Mouse (Mus musculus): ENCODE data around the gene Herc2. TPM values are rescaled to one million over a fixed set of nuclear protein-coding genes. Genes with fewer than 3 reads are reported as not detected.

Herc2 gene
- polyA plus RNA-seq, 1 experiment from 2014 or later = 15.9 TPM

DNA sequence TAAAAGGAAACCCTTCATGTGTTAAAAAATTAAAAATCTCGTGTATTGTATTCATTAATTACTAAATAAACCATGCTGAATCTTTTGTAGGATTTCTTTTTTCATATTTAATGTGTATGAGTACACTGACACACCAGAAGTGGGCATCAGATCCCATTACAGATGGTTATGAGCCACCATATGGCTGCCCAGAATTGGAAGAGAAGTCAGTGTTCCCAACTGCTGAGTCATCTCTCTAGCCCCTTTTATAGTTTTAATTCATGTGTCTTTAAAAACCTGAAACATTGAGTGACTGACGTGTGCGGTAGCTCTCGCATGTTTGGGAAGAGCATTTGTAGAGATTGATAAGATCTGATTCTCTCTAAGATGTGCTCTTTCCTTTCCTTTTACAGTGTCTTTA is 21.7 kb downstream of the Herc2 start:
- H3K9me3 ChIP-seq (replicated peaks) = no peaks in the 10 kb centered on the region
- no peaks in the 10 kb centered on the region for H3K4me1 ChIP-seq (replicated peaks)
- no peak overlapping the region for H3K27ac ChIP-seq
- H3K4me3 ChIP-seq = no peak overlapping the region
- ATAC-seq (replicated peaks; ENCODE audit: insufficient number of reproducible peaks, insufficient read depth, low FRiP score, low read depth) = no peak
- peaks cover 4% of the 10 kb centered on the region for H3K36me3 ChIP-seq
- H3K27me3 ChIP-seq = no peaks in the 10 kb centered on the region
- H3K9ac ChIP-seq = no peak overlapping the region
- 85% methylated on average over 4 of the region's 4 CpGs for WGBS
- no peak overlapping the region for H3K4me2 ChIP-seq

DNA sequence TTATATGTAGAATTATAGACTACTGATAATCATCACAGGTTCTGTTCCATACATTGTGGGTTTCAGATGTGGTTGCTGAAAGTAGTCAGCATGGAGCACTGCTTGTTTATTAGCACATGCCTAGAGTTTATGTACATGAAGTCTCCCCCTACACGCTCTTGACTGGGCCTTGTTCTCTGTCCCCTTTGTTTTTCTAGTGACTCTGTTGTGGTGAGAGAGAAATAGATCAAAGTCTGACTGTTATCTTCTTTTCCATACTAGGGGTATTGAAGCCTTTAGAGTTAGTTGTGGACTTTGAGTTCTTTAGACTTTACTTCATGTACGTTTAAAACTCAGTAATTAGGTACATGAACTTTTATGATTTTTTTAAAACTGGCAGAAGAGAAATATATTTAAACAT is 33.0 kb downstream of the Herc2 start:
- Histone ChIP-seq H3K9me3 (replicated peaks) (no peaks in the 10 kb centered on the region), H3K27ac (no peak overlapping the region), H3K27me3 (no peaks in the 10 kb centered on the region), H3K9ac (no peak overlapping the region), H3K4me2 (no peak overlapping the region), H3K4me3 (no peak overlapping the region), H3K4me1 (replicated peaks) (no peaks in the 10 kb centered on the region), H3K36me3 (peaks cover 15% of the 10 kb centered on the region; the same call in 1 of the 2 replicates)
- no peak for ATAC-seq (replicated peaks; ENCODE audit: insufficient number of reproducible peaks, insufficient read depth, low FRiP score, low read depth)
- WGBS = 81% methylated on average over 2 of the region's 2 CpGs

- H3K9ac ChIP-seq = no peak overlapping the region
- no peaks in the 10 kb centered on the region for H3K9me3 ChIP-seq (replicated peaks)
- H3K36me3 ChIP-seq = peaks cover 41% of the 10 kb centered on the region
- 0 out of 2 replicates have a peak, but pooled peaks cover 5% of the 10 kb centered on the region for H3K4me1 ChIP-seq (replicated peaks)
- no peak overlapping the region for H3K4me3 ChIP-seq
- no peak overlapping the region for H3K4me2 ChIP-seq
- ATAC-seq (replicated peaks; ENCODE audit: insufficient number of reproducible peaks, insufficient read depth, low FRiP score, low read depth) = no peak
- 80% methylated on average over 3 of the region's 3 CpGs for WGBS
- H3K27ac ChIP-seq = no peak overlapping the region
- H3K27me3 ChIP-seq = no peaks in the 10 kb centered on the region
Observed at GRCm38 (mm10) chr7:56089097-56089496, 39.1 kb downstream of the Herc2 start.

DNA sequence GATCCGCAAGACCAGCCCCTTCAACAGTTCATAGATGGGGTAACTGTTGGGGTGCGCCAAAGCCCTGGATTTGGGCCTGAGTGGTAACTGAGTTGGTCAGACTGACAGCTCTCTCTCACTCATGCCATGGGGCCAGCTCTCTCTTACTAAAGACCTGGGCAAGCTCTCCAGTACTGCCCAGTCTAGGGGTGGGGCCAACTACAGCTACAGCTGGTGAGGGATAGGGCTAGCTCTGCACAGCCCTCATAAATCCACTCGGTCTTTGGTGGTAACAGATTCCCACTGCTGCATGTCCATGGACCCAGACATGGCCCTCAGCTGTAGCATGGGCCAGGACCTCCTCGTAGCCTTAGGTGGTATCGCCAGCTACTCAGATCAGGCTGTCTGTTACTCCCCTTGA is 41.4 kb downstream of the Herc2 start:
- H3K4me3 ChIP-seq = no peak overlapping the region
- H3K4me2 ChIP-seq = no peak overlapping the region
- H3K27me3 ChIP-seq = no peaks in the 10 kb centered on the region
- H3K27ac ChIP-seq = no peak overlapping the region
- no peaks in the 10 kb centered on the region for H3K9me3 ChIP-seq (replicated peaks)
- no peak for ATAC-seq (replicated peaks; ENCODE audit: insufficient number of reproducible peaks, insufficient read depth, low FRiP score, low read depth)
- 93% methylated on average over 5 of the region's 5 CpGs for WGBS
- peaks cover 52% of the 10 kb centered on the region for H3K36me3 ChIP-seq
- H3K4me1 ChIP-seq (replicated peaks) = 0 out of 2 replicates have a peak, but pooled peaks cover 5% of the 10 kb centered on the region
- H3K9ac ChIP-seq = no peak overlapping the region

DNA sequence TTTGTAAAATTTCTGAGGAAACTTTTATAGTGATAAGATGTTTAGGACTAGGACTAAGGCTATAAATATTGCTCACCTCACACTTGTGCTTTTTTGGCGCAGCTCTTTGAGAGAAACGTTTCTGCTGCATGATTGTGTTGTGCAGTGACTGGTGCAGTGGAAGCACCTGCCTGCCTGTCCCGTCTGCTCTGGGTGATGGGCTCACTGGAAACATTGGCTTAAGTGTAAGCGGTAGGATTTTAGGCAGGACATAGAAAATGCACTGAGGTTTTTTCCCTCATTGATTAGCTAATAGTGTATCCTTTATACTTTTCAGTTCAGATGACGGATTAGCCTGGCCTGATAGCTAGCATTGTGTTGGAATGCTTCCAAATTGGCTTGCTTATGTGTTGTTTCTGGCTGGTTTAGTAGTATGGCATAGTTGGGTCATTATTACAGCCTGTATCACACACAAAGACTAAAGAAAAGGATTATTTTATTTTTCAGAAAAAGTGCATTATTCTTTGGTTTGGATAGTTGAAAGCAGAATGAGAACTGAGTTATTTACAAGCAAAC is 52.4 kb downstream of the Herc2 start:
- no peak overlapping the region for H3K4me3 ChIP-seq
- no peak for ATAC-seq (replicated peaks; ENCODE audit: insufficient number of reproducible peaks, insufficient read depth, low FRiP score, low read depth)
- 63% methylated on average over 5 of the region's 5 CpGs for WGBS
- H3K4me1 ChIP-seq (replicated peaks) = no peaks in the 10 kb centered on the region
- H3K27ac ChIP-seq = no peak overlapping the region
- no peaks in the 10 kb centered on the region for H3K27me3 ChIP-seq
- no peak overlapping the region for H3K4me2 ChIP-seq
- peaks cover 40% of the 10 kb centered on the region for H3K36me3 ChIP-seq
- no peaks in the 10 kb centered on the region for H3K9me3 ChIP-seq (replicated peaks)
- H3K9ac ChIP-seq = no peak overlapping the region

- no peak for ATAC-seq (replicated peaks; ENCODE audit: insufficient number of reproducible peaks, insufficient read depth, low FRiP score, low read depth)
- Histone ChIP-seq H3K36me3 (peaks cover 34% of the 10 kb centered on the region), H3K27ac (no peak overlapping the region), H3K4me3 (no peak overlapping the region), H3K4me2 (no peak overlapping the region), H3K9me3 (replicated peaks) (no peaks in the 10 kb centered on the region), H3K9ac (no peak overlapping the region), H3K27me3 (no peaks in the 10 kb centered on the region), H3K4me1 (replicated peaks) (no peaks in the 10 kb centered on the region)
- WGBS = 86% methylated on average over 6 of the region's 6 CpGs
Observed at GRCm38 (mm10) chr7:56112999-56113398, 63.0 kb downstream of the Herc2 start.

GRCm38 (mm10) chr7:56114148-56114547 is 64.2 kb downstream of the Herc2 start:
- Histone ChIP-seq H3K9ac (no peak overlapping the region), H3K4me3 (no peak overlapping the region), H3K4me1 (replicated peaks) (no peaks in the 10 kb centered on the region), H3K4me2 (no peak overlapping the region), H3K27ac (no peak overlapping the region), H3K36me3 (peaks cover 29% of the 10 kb centered on the region), H3K27me3 (no peaks in the 10 kb centered on the region), H3K9me3 (replicated peaks) (no peaks in the 10 kb centered on the region)
- no peak for ATAC-seq (replicated peaks; ENCODE audit: insufficient number of reproducible peaks, insufficient read depth, low FRiP score, low read depth)
- WGBS = 46% methylated on average over 1 of the region's 1 CpGs

DNA sequence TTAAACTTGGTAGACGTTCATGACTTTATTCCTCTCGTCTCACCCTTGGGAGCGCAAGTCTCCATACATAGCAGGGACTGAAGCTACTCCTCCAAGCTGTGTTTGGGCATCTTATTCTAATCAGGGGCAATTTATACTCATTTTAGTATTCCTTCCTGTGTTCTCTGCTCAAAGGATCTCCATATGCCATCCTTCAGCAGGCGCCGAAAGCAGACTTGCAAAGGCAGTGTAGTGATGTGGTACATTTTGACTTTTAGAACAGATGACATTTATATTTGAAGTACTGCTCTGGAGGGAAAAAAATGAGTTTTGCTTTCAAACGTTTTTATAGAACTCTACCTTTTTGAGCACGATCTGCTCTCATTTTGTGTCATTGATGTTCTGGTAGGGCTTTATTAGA is 71.0 kb downstream of the Herc2 start:
- no peak overlapping the region for H3K4me2 ChIP-seq
- ATAC-seq (replicated peaks; ENCODE audit: insufficient number of reproducible peaks, insufficient read depth, low FRiP score, low read depth) = no peak
- H3K27ac ChIP-seq = no peak overlapping the region
- H3K9me3 ChIP-seq (replicated peaks) = no peaks in the 10 kb centered on the region
- H3K9ac ChIP-seq = no peak overlapping the region
- WGBS = 84% methylated on average over 7 of the region's 7 CpGs
- H3K36me3 ChIP-seq = peaks cover 26% of the 10 kb centered on the region
- no peaks in the 10 kb centered on the region for H3K27me3 ChIP-seq
- H3K4me1 ChIP-seq (replicated peaks) = no peaks in the 10 kb centered on the region
- H3K4me3 ChIP-seq = no peak overlapping the region

- Histone ChIP-seq H3K4me2 (no peak overlapping the region), H3K36me3 (peaks cover 23% of the 10 kb centered on the region), H3K4me3 (no peak overlapping the region), H3K9me3 (replicated peaks) (no peaks in the 10 kb centered on the region), H3K4me1 (replicated peaks) (no peaks in the 10 kb centered on the region), H3K9ac (no peak overlapping the region), H3K27me3 (no peaks in the 10 kb centered on the region), H3K27ac (no peak overlapping the region)
- no peak for ATAC-seq (replicated peaks; ENCODE audit: insufficient number of reproducible peaks, insufficient read depth, low FRiP score, low read depth)
- WGBS = 92% methylated on average over 5 of the region's 5 CpGs
Observed at GRCm38 (mm10) chr7:56121425-56121824, 71.4 kb downstream of the Herc2 start.

DNA sequence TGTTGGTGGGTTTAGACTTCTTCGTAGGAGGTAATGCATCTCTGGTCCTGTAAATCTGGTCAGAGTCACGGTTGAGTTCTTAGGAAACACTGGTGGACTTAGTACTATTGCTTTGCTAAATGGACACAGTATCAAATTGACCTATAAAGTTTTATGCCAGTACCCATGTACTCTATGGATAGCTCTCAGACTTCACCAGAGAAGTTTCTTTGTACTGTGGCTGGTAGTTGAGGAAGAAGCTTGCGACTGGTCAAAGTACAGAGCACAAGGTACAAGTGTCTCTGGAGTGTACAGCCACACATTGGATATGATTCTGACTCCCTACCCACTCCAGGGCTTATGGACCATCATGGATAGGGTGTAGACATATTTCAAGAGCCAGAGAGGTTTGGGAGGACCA is 78.1 kb downstream of the Herc2 start:
- H3K36me3 ChIP-seq = peaks cover 16% of the 10 kb centered on the region
- 97% methylated on average over 3 of the region's 3 CpGs for WGBS

DNA sequence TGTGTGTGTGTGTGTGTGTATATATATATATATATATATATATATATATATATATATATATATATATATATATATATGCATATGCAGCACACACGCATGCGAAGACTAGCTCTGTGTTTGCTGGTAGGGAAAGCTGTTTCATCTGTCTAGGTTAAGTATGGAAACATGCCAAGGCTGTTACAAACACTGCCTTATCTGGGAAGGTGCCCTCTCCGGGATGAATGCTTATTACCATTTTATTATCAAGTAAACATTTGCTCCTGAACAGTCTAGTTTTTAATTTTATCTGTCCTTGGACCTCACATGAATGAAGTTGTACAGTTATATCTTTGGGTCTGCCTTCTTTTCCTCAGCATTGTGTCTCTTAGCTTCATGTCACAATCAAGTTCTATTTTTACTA is 79.6 kb downstream of the Herc2 start:
- Histone ChIP-seq H3K27me3 (no peaks in the 10 kb centered on the region), H3K9ac (no peak overlapping the region), H3K4me3 (no peak overlapping the region), H3K4me2 (no peak overlapping the region), H3K27ac (no peak overlapping the region), H3K4me1 (replicated peaks) (no peaks in the 10 kb centered on the region), H3K36me3 (peaks cover 25% of the 10 kb centered on the region), H3K9me3 (replicated peaks) (no peaks in the 10 kb centered on the region)
- ATAC-seq (replicated peaks; ENCODE audit: insufficient number of reproducible peaks, insufficient read depth, low FRiP score, low read depth) = no peak
- 78% methylated on average over 3 of the region's 3 CpGs for WGBS

More for the DNA sequence above, 78.1 kb downstream of the Herc2 start:
- no peak overlapping the region for H3K4me3 ChIP-seq
- H3K4me1 ChIP-seq (replicated peaks) = no peaks in the 10 kb centered on the region
- no peaks in the 10 kb centered on the region for H3K27me3 ChIP-seq
- H3K4me2 ChIP-seq = no peak overlapping the region
- H3K9ac ChIP-seq = no peak overlapping the region
- no peak for ATAC-seq (replicated peaks; ENCODE audit: insufficient number of reproducible peaks, insufficient read depth, low FRiP score, low read depth)
- no peak overlapping the region for H3K27ac ChIP-seq
- no peaks in the 10 kb centered on the region for H3K9me3 ChIP-seq (replicated peaks)

DNA sequence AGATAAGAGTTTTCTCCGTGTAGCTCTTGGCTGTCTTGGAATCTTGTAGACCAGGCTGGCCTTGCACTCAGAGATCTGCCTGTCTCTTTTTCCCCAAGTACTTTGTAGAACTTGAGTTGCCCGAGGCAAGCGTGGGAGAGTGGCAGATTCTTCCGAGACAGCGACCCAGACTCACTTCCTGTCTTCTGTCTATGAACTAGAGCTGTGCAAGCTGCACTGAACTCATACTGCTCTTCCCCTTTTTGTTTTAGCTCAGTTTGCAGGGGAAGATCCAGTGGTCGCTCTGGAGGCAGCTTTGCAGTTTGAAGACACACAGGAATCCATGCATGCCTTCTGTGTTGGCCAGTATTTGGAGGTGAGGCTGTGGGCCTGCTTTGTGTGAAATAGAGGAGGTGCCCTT is 81.6 kb downstream of the Herc2 start:
- H3K27ac ChIP-seq = no peak overlapping the region

More for the DNA sequence above, 81.6 kb downstream of the Herc2 start:
- H3K27me3 ChIP-seq = no peaks in the 10 kb centered on the region
- 61% methylated on average over 6 of the region's 6 CpGs for WGBS
- no peak for ATAC-seq (replicated peaks; ENCODE audit: insufficient number of reproducible peaks, insufficient read depth, low FRiP score, low read depth)
- H3K9me3 ChIP-seq (replicated peaks) = no peaks in the 10 kb centered on the region
- no peak overlapping the region for H3K4me2 ChIP-seq
- no peaks in the 10 kb centered on the region for H3K4me1 ChIP-seq (replicated peaks)
- H3K36me3 ChIP-seq = peaks cover 35% of the 10 kb centered on the region
- H3K4me3 ChIP-seq = no peak overlapping the region
- no peak overlapping the region for H3K9ac ChIP-seq

Measured in heart, embryonic 15.5 days (tissue).